Mouse (Mus musculus): Measurements from ENCODE around the gene Zfp553.

Gene Zfp553

DNA sequence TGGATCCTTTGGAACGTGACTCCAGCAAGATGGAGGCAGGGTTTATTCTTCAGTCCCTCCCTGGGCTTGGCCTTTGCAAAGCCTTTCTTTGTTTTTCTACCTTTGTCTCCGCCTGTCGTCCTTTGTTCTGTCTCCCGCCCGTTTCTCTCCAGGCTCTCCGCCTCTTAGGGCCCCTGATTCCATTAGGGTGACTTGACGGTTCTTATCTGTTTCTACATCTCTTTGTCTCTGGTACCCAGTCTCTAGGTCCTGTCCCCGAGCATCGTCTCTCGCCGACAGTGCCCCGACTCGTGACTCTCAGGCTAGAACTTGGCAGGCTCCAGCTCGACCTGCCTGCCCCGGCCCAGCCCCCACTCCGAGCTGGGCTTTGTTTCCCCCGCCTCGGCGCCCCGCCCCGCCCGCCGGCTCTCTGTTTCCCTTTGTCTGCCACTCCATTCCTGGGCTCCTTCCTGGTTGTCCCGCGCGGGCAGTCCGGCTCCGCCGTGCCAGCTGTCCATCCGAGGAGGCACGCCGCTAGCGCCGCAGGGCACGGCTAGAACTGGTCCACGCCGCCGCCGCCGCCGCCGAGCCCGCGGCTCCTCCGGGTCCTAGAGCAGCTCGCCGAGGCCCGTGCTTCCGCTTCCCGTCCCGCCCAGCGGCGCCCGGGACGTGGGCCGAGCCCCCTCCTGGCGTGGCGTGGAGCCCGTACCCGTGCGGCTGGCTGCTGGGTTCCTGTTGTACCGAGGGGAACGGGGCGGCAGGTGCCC is at the start of gene Zfp553, which contains the start of gene Sept1:
Gene Zfp553 (plus strand): TSS at position 440 of the 746 bp plus-strand sequence.
Gene Sept1 (minus strand): TSS at position 509 of the 746 bp plus-strand sequence.
- DNase-seq (ENCODE audit: low spot score in 2 of 2): peak; percentile 79 to 80

- no peak for DNase-seq (ENCODE audit: low spot score in 2 of 2)
These were observed 49.5 kb upstream of the Zfp553 start for GRCm38 (mm10) chr7:127183345-127183744.

DNA sequence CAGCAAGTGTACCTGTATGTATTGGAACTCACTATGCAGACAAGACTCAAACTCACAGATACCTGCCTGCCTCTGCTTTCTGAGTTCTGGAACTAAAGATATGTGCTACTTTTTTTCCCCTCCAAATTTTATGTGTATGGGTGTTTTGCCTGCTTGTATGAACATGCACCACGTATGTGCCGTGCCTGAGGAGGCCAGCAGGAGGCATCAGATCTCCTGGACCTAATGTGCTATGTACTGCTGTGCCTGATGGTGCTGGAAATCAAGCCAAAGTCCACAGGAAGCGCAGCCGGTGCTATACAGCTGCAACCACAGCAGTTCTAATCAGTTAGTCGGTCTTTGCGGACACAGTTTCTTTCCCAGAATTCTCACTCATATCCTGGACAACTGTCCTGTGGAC is 49.0 kb upstream of the Zfp553 start:
- DNase-seq (ENCODE audit: low spot score in 2 of 2): no peak

- no peak for DNase-seq (ENCODE audit: low spot score in 2 of 2)
These were observed 48.1 kb upstream of the Zfp553 start for GRCm38 (mm10) chr7:127184720-127185119.

GRCm38 (mm10) chr7:127185601-127186000 is 47.3 kb upstream of the Zfp553 start:
- DNase-seq (ENCODE audit: low spot score in 2 of 2): no peak

- no peak for DNase-seq (ENCODE audit: low spot score in 2 of 2)
These were observed 45.5 kb upstream of the Zfp553 start for GRCm38 (mm10) chr7:127187351-127187750.

- no peak for DNase-seq (ENCODE audit: low spot score in 2 of 2)
These were observed 44.3 kb upstream of the Zfp553 start for GRCm38 (mm10) chr7:127188305-127189276.

GRCm38 (mm10) chr7:127190672-127191071 is 42.2 kb upstream of the Zfp553 start:
- DNase-seq (ENCODE audit: low spot score in 2 of 2): no peak

DNA sequence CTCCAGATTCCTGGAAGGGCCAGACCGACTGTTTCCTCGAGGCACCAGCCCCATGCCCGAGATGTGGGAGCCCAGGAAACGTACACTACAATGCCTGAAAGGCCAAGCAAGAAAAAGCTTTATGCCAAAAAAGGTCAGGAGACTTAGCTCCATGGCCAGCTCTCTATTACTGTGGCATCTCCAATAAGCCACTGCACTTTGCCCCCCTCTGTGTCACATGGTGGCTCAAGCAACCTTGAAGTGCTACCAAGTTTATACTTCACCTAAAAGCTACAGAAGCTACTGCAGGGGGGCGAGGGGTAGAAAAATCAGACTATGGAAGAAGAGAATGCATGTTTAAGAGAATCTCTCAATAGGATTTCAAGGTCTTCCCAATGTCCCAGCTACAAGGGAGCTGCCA is 39.9 kb upstream of the Zfp553 start:
- DNase-seq (ENCODE audit: low spot score in 2 of 2): no peak

DNA sequence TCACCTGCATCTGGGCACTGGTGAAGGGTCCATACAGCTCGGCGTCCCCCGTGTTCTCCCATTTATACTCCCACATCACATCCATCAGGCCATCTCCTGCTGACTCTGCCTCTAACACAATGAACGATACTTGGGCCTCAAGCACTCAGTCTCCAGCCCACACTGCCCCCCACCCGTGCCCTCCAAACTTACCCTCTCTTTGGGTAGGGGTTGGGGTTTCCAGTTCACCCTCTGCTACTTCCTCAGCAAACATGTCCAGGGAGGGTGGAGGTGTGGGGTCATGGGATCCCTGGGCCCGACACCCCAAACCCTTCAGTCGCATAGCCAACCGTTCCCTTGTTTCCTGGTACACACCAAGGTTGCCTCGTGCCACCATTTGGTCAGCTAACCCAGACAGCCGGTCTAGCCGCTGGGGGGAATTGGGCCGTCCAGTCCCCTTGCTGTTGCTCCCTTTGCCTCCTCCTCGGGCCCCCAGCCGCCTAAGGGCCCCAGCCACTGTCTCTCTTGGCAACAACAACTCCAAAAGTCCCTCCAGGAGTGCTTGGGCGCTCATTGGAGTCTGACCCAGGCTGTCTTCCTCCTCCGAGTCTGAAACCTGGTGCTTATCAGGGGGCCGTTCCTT is 38.7 kb upstream of the Zfp553 start:
- DNase-seq (ENCODE audit: low spot score in 2 of 2): no peak

DNA sequence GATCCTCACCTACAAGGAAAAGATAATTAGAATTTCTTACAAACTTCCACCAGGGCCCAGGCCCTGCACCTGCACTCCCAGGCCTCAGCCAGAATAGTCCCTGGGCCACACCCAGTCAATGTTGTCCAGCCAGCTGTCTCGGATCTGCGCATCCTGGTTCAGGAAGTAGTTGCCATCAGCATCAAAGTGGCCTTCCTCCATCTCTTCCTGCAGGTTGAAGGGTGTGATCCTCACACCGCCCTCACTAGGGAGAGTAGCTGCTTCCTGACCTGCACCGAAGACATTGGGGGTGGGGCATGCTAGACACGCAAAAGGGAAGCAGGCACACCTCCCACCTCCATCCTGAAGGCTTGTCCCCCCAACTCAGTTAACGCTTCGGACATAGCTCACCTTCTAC is 38.2 kb upstream of the Zfp553 start:
- no peak for DNase-seq (ENCODE audit: low spot score in 2 of 2)

DNA sequence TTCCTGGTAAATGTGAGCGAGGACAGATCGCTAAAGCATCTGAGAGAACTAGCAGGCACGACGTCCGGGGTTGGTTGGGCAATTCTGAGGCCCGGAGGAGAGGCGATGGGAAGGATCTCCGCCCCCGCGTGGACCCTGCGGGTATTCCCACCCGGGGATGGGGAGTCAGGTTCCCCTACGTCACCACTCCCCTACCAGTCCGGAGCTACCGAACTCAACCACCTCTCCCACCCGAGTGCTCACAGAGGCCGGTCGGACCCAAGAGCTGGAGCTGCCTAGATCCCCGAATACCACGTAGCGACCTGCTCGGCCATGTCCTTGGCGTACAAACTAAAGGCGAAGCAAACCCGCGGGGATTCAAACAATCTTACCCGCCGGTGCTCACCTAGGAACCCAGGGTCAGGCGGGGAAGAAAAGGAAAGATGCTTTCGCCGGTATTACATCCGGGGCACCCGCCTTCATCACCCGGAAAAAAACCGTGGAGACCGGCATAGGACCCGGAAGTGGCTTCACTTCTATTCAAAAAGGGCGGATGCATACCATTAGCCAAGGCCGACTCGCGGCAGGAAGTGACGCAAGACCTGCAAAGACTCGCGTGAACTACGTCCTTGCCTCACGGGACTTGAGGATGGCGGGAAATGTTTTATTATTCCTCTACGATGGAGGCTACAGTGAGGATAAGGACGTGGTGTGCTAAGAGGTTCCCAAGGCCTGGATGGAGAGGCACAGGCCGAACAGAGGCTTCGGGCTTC is 37.1 kb upstream of the Zfp553 start, which contains the start of gene Cd2bp2:
Gene Cd2bp2 (minus strand): TSS at position 507 of the 752 bp plus-strand sequence.
- peak; percentile 90 to 95 for DNase-seq (ENCODE audit: low spot score in 2 of 2)

DNA sequence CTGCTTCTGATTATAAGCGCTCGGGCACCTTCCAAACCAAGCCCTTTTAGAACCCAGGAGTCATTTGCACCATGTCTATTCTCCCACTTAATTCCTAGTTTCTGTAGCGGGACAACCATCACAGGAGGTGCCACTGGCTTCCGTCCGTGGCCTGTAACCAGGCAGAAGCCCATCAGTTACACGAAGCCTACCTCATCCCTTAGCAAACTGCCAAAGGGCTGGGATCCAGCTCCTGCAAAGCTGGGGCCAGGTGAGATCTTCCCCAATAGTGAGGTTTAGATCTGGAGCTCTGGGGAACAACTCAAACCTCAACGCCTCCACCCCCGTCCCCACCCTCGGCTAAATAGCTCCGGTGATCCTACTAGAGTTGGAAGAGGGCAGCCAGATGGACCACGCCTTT is 36.4 kb upstream of the Zfp553 start:
- no peak for DNase-seq (ENCODE audit: low spot score in 2 of 2)

DNA sequence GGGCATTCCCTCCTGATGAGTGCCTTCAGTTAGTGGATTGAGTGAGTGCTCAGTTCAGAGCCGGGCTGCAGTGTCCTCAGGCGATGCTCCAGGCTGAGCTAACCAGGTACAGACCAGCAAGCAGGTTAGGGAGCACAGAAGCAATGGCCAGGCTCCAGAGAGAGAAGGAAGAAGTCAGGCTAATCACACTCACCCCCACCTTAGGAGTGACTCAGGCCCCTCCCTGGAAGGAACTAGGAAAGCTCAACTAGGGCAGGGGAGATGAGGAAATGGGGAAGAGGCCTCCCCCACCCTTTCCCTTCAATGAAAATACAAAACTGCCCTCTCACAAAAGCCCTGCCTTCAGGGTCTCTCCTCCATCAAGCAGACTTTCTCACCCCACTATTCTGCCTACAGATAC is 26.3 kb upstream of the Zfp553 start:
- no peak for DNase-seq (ENCODE audit: low spot score in 2 of 2)

DNA sequence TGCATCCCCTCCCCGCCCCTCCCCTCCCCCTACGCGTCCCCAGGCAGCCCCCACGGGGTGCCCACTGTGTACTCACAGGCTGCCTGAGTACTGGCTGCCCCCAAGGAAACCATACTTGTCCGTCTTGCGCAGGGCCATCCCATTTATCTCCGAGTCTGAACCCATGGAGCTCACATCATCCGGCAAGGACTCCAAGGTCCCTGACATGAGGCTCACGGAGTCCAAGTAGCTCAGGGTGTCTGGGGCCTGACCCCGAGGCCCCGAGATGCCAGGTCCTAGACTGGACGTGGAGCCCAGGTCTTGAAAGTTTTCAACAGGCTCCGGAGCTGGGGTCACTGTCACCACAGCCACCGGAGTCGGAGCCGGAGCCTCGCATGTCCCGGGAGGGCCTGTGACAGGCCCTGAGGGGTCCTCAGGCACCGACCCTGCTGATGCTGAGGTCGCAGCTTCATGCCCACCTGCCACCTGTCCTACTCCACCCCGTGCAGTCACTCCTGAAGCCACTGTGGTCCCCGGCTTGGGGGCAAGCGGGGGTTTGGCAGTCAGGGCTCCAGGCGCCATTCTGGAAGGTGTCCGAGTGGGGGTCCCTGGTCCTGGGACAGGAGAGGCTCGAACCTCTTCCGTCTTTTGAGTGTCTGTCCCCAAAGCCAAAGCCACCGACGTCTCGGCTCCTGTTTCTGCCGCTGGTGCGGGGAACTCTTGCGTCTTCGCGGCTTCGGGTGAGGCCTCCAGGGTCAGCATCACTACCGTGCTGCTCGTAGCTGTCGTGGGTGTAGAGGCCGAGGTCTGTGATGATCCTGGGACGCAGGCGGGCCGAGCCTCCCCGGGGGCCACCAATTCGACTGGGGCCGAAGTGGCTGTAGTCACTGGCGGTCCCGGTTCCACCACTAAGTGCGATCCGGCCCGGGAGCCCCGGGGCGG is 25.2 kb upstream of the Zfp553 start:
- peak in 1 of 2 experiments; percentile 35 for DNase-seq (ENCODE audit: low spot score in 2 of 2)

- DNase-seq (ENCODE audit: low spot score in 2 of 2): no peak
These were observed 24.6 kb upstream of the Zfp553 start, which contains the start of gene Tbc1d10b for GRCm38 (mm10) chr7:127208295-127208552. Gene Tbc1d10b (minus strand): TSS chr7:127208468.

- DNase-seq (ENCODE audit: low spot score in 2 of 2): peak; percentile 77 to 89
These were observed 24.1 kb upstream of the Zfp553 start, which contains the start of gene Mylpf for GRCm38 (mm10) chr7:127208553-127209438. Gene Mylpf (plus strand): TSS chr7:127208890.

DNA sequence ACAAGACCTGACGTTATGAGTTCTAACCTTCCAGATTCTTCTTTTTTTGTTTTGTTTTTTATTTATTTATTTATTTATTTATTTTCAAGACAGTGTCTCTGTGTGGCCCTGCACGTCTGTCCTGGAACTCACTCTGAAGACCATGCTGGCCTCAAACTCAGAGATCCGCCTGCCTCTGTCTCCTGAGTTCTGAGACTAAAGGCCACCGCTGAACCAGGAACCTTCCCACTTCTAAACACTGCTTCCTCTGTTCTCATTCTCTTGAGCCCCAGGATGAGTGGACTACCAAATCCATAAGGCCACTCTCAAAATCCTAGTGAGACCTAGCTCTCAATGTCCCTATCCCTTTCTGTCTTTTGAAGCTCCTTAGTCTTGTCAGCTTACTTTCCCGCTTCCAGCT is 23.0 kb upstream of the Zfp553 start:
- no peak for DNase-seq (ENCODE audit: low spot score in 2 of 2)

- no peak for DNase-seq (ENCODE audit: low spot score in 2 of 2)
These were observed 22.6 kb upstream of the Zfp553 start for GRCm38 (mm10) chr7:127210266-127210665.
